Mouse (Mus musculus) liver, embryonic 16.5 days (tissue): ENCODE measurements around the gene Tctex1d2. TPM values are rescaled to one million over a fixed set of nuclear protein-coding genes. Genes with fewer than 3 reads are reported as not detected.

ENCODE experiments used
- ATAC-seq: fragments of 200-750 bp; cut with Nextera tagmentation; 2 replicates; pipeline ENCODE4 v1.8.0; 2017; ENCODE audit warnings: low read depth, mild to moderate bottlenecking, moderate number of reproducible peaks, moderate library complexity
- H3K27ac ChIP-seq: fragments of 300-500 bp; sonication (generic); 2 replicates; pipeline ENCODE4 v1.5.1; 2014; ENCODE audit warnings: mild to moderate bottlenecking, low read length
- H3K27me3 ChIP-seq: fragments of 300-500 bp; sonication (generic); 2 replicates; pipeline ENCODE4 v1.6.1; 2014; ENCODE audit warnings: low read depth, low read length, mixed read lengths; ENCODE audit not compliant: control insufficient read depth, insufficient read depth
- H3K36me3 ChIP-seq: fragments of 300-500 bp; sonication (generic); 2 replicates; pipeline ENCODE4 v1.6.1; 2014; ENCODE audit warnings: mild to moderate bottlenecking; ENCODE audit not compliant: control insufficient read depth, insufficient read depth
- H3K4me1 ChIP-seq: fragments of 300-500 bp; sonication (generic); 2 replicates; pipeline ENCODE4 v1.6.1; 2014; ENCODE audit warnings: low read depth, low read length, mixed read lengths; ENCODE audit not compliant: control insufficient read depth
- H3K4me2 ChIP-seq: fragments of 300-500 bp; sonication (generic); 2 replicates; pipeline ENCODE4 v1.6.1; 2014; ENCODE audit warnings: low read depth, low read length, mixed read lengths
- H3K4me3 ChIP-seq: fragments of 300-500 bp; sonication (generic); 2 replicates; pipeline ENCODE4 v1.5.1; 2014; ENCODE audit warnings: low read depth, mild to moderate bottlenecking, low read length
- H3K9ac ChIP-seq: fragments of 300-500 bp; sonication (generic); 2 replicates; pipeline ENCODE4 v1.6.1; 2014; ENCODE audit warnings: low read depth, low read length
- H3K9me3 ChIP-seq: fragments of 300-500 bp; sonication (generic); replicated peaks from 2 replicates; pipeline ENCODE4 v1.6.1; 2016; ENCODE audit warnings: low read length; ENCODE audit not compliant: control insufficient read depth
- WGBS: fragments of 180-500 bp; shearing (Covaris S2); extraction: QIAGEN DNeasy Blood & Tissue Kit; methylation state at CpG from one replicate; pipeline ENCODE4 v1.1.7; 2014; ENCODE audit not compliant: insufficient replicate concordance; 5-methylcytosine and 5-hydroxymethylcytosine counted together
- polyA plus RNA-seq: library from polyadenylated mRNA; unstranded; fragments of >200 nt; fragmentation: Nextera tagmentation; extraction: Ambion mirVana; gene quantifications from 2 replicates; pipeline ENCODE4 v1.2.1, GENCODE M21; 2015

The Tctex1d2 gene
- polyA plus RNA-seq, 1 experiment from 2014 or later = 4.8 TPM

- 50% methylated on average over 6 of the region's 6 CpGs for WGBS
- ATAC-seq = no peak
- no peak overlapping the region; the same call in 1 of the 2 replicates for H3K27ac ChIP-seq
- H3K9me3 ChIP-seq = no peaks in the 10 kb centered on the region
- no peak overlapping the region for H3K4me3 ChIP-seq
- no peaks in the 10 kb centered on the region; the same call in none of the 2 replicates for H3K36me3 ChIP-seq
- H3K4me2 ChIP-seq = no peak overlapping the region
- no peaks in the 10 kb centered on the region; the same call in 1 of the 2 replicates for H3K4me1 ChIP-seq
- no peak overlapping the region for H3K9ac ChIP-seq
- H3K27me3 ChIP-seq = no peaks in the 10 kb centered on the region
These were observed 23.6 kb upstream of the Tctex1d2 start for GRCm38 (mm10) chr16:32395679-32396540.

GRCm38 (mm10) chr16:32396541-32396835, 23.0 kb upstream of the Tctex1d2 start:
- no peak overlapping the region for H3K4me3 ChIP-seq
- no peak overlapping the region for H3K9ac ChIP-seq
- no peaks in the 10 kb centered on the region; the same call in none of the 2 replicates for H3K36me3 ChIP-seq
- no peak overlapping the region for H3K4me2 ChIP-seq
- H3K9me3 ChIP-seq = no peaks in the 10 kb centered on the region
- 69% methylated on average over 3 of the region's 3 CpGs for WGBS
- H3K27me3 ChIP-seq = no peaks in the 10 kb centered on the region
- H3K27ac ChIP-seq = no peak overlapping the region
- H3K4me1 ChIP-seq = no peaks in the 10 kb centered on the region; the same call in 1 of the 2 replicates
- ATAC-seq = no peak

- no peaks in the 10 kb centered on the region for H3K27me3 ChIP-seq
- no peaks in the 10 kb centered on the region; the same call in 1 of the 2 replicates for H3K36me3 ChIP-seq
- ATAC-seq = no peak
- no peak overlapping the region for H3K27ac ChIP-seq
- H3K9ac ChIP-seq = no peak overlapping the region
- H3K4me1 ChIP-seq = no peaks in the 10 kb centered on the region; the same call in 1 of the 2 replicates
- no peaks in the 10 kb centered on the region for H3K9me3 ChIP-seq
- 56% methylated on average over 3 of the region's 3 CpGs for WGBS
- H3K4me3 ChIP-seq = no peak overlapping the region
- no peak overlapping the region for H3K4me2 ChIP-seq
These were observed 21.3 kb upstream of the Tctex1d2 start for GRCm38 (mm10) chr16:32398206-32398605.

GRCm38 (mm10) chr16:32400267-32400666, 19.2 kb upstream of the Tctex1d2 start, which contains the start of gene Tm4sf19:
Tm4sf19 (plus strand) TSS chr16:32400506.
- no peak within 1 kb of the TSS for H3K4me2 ChIP-seq
- no peaks in the 10 kb centered on the region for H3K36me3 ChIP-seq
- H3K4me1 ChIP-seq = no peaks in the 10 kb centered on the region; the same call in 1 of the 2 replicates
- no peaks in the 10 kb centered on the region for H3K9me3 ChIP-seq
- no peaks in the 10 kb centered on the region for H3K27me3 ChIP-seq
- whole genome bisulfite sequencing = 65% methylated on average over 7 of the region's 7 CpGs
- H3K27ac ChIP-seq = no peak within 1 kb of the TSS
- H3K4me3 ChIP-seq = no peak within 1 kb of the TSS
- no peak within 1 kb of the TSS for H3K9ac ChIP-seq
- ATAC-seq = no peak

GRCm38 (mm10) chr16:32401335-32401965, 18.1 kb upstream of the Tctex1d2 start:
- Histone ChIP-seq H3K36me3 (no peaks in the 10 kb centered on the region), H3K9ac (no peak overlapping the region), H3K9me3 (no peaks in the 10 kb centered on the region), H3K27me3 (no peaks in the 10 kb centered on the region), H3K4me1 (no peaks in the 10 kb centered on the region), H3K27ac (no peak overlapping the region), H3K4me2 (no peak overlapping the region), H3K4me3 (no peak overlapping the region)
- 41% methylated on average over 9 of the region's 9 CpGs for WGBS
- ATAC-seq = no peak

- ATAC-seq = no peak
- H3K4me2 ChIP-seq = no peak overlapping the region
- no peaks in the 10 kb centered on the region for H3K9me3 ChIP-seq
- no peak overlapping the region for H3K4me3 ChIP-seq
- H3K27ac ChIP-seq = no peak overlapping the region
- no peaks in the 10 kb centered on the region; the same call in 1 of the 2 replicates for H3K27me3 ChIP-seq
- 83% methylated on average over 3 of the region's 3 CpGs for WGBS
- no peaks in the 10 kb centered on the region for H3K36me3 ChIP-seq
- H3K9ac ChIP-seq = no peak overlapping the region
- H3K4me1 ChIP-seq = no peaks in the 10 kb centered on the region
These were observed 16.7 kb upstream of the Tctex1d2 start for GRCm38 (mm10) chr16:32402818-32403217.

- Histone ChIP-seq H3K4me1 (no peaks in the 10 kb centered on the region), H3K9ac (no peak overlapping the region), H3K9me3 (no peaks in the 10 kb centered on the region), H3K27ac (no peak overlapping the region), H3K4me2 (no peak overlapping the region), H3K4me3 (no peak overlapping the region), H3K36me3 (no peaks in the 10 kb centered on the region), H3K27me3 (no peaks in the 10 kb centered on the region; the same call in 1 of the 2 replicates)
- WGBS = 84% methylated on average over 9 of the region's 9 CpGs
- no peak for ATAC-seq
These were observed 13.8 kb upstream of the Tctex1d2 start for GRCm38 (mm10) chr16:32405716-32406115.

GRCm38 (mm10) chr16:32406671-32407070, 12.8 kb upstream of the Tctex1d2 start:
- ATAC-seq = no peak
- Histone ChIP-seq H3K27me3 (no peaks in the 10 kb centered on the region; the same call in 1 of the 2 replicates), H3K9ac (no peak overlapping the region), H3K4me1 (no peaks in the 10 kb centered on the region), H3K4me2 (no peak overlapping the region), H3K9me3 (no peaks in the 10 kb centered on the region), H3K27ac (no peak overlapping the region), H3K36me3 (no peaks in the 10 kb centered on the region), H3K4me3 (no peak overlapping the region)
- WGBS = 46% methylated on average over 6 of the region's 6 CpGs

GRCm38 (mm10) chr16:32407730-32408129, 11.8 kb upstream of the Tctex1d2 start:
- ATAC-seq = no peak
- 49% methylated on average over 10 of the region's 10 CpGs for WGBS

More at GRCm38 (mm10) chr16:32407730-32408129, 11.8 kb upstream of the Tctex1d2 start:
- Histone ChIP-seq H3K4me2 (no peak overlapping the region), H3K36me3 (no peaks in the 10 kb centered on the region), H3K9ac (no peak overlapping the region), H3K4me3 (no peak overlapping the region), H3K9me3 (no peaks in the 10 kb centered on the region), H3K27me3 (no peaks in the 10 kb centered on the region; the same call in 1 of the 2 replicates), H3K27ac (no peak overlapping the region), H3K4me1 (no peaks in the 10 kb centered on the region)
